Mouse (Mus musculus) kidney, adult 2 months (tissue): Measurements from ENCODE around the gene Lbhd2.

ENCODE experiments used
- CTCF ChIP-seq: fragments of 200-500 bp; conservative IDR thresholded peaks from 2 replicates; pipeline ENCODE4 v1.5.1; 2011; ENCODE audit warnings: low read depth, mild to moderate bottlenecking, control low read depth, low read length, moderate library complexity, mixed read lengths; ENCODE audit not compliant: insufficient read depth, insufficient read length
- POLR2A ChIP-seq: fragments of 200-500 bp; IDR thresholded peaks from one replicate; pipeline ENCODE4 v1.6.1; 2011; ENCODE audit warnings: low read depth, low read length, control low read depth

GRCm38 (mm10) chr12:111367065-111367464 lies 39.5 kb upstream of the Lbhd2 start:
- TF ChIP-seq CTCF (no peak), POLR2A (no peak)
